Mouse (Mus musculus) cerebellum, postnatal 36 days (tissue): ENCODE results near the gene Camta1.

Experiments
- DNase-seq, 2 experiments: peaks; one replicate each; pipeline ENCODE4 v3.0.0; 2021 to 2022; ENCODE audit warnings: mixed read lengths in 2 of 2

Camta1 gene

DNA sequence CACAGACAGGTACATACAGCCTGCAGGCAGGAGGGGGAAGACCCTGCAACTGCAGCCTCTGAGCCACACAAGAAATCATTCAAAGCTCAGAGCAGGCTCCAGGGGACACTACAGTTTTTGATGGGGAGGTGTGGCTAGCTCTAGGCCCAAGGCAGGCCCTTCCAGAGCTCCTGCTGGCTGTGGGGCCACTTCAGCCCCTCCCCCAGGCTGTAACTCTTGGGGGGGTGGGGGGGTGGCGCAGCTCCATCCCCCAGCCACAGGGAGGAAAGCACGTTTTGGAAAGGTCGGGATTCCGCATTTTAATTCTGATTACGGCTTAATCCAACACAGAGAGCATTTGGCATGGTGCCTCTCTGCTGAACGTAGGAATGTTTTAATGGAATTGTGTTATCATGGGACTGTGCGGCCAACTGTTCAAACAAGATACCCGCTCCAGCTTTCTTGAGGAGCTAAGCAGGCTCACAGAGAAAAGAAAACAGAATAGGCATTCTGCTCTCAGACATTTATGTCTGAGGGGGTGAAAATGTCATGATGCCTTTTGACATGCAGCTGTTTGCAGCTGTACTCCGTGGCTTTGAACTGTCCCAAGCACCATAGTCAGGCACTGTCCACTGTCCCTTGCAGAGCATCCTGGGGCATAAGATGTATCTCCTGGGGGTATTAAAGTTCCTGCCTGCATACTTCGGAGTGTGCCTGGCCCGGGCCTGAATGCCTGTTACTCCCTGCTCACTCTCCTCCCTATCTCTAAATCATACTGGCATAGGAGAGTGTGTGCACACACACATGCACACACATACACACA lies 344.5 kb downstream of the Camta1 start:
- peak in 1 of 2 experiments; percentile 34 for DNase-seq

DNA sequence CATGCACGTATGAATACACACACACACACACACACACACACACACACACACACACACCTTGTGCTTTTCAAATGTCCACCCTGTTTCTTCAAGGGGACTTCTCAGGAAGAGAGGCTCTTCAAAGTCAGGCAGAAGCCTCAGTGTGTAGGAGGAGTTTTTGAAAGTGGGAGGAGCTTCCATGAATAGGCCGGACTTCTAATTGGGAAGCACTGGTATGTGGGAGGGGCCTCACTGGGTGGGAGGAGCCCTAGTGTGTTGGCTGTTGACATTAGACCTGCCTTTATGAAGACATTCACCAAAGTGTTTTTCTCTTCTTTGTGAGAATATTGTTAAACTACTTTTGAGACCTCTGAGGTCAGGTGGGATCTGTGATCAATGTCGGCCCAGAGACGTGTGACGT lies 346.4 kb downstream of the Camta1 start:
- DNase-seq: no peak

DNA sequence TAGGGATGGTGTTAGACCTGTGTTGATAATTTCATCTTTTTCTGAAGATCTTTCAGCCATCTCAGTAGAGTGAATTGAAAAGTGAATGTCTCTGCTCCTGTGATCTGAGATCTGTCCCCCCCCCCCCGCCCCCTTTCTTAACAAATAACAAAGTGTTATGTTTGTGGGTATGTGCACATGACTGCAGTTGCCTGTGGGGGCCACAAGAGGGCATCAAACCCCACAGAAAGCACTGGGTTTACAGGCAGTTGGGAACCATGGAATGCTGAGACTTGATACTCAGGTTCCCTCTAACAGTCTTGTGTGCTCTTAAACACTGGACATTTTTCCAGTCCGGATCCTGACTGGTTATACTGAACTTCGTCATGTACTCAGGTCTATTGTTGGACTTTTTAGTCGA lies 350.6 kb downstream of the Camta1 start:
- no peak for DNase-seq

DNA sequence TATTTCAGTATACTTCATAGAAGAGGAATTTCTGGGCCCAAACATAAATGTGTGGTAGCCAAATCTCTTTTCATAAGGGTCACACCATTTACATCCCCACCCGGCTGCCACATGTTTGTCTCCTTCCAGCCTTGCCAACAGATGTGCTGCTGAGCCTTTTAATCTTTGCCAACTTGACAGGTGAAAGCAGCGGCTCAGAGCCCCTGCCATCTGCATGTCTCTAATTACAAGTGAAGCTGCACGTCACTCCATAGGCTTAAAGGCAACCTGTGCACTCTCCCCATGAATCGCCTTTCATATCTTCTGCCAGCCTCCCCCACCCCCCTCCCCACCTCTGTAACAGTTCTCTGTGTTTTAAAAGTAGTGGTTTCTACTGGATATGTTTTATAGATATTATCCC lies 351.3 kb downstream of the Camta1 start:
- DNase-seq: no peak

DNA sequence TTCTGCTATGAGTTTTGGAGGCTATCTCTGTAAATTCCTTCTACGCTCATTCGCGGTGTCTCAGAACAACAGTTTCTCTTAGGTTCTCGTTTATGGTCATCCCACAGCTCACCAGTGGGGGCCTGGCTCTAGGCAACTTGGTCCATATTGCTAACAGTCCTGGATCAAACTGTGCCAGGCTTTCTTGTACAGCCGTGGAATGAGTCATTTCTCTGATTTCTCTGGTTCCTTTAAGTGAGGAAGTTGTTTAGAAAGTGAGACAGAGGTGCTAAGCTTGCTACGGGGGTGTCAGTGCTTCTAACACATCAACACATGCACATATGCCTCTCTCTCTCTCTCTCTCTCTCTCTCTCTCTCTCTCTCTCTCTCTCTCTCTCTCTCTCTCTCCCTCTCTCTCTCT lies 355.0 kb downstream of the Camta1 start:
- no peak for DNase-seq

DNA sequence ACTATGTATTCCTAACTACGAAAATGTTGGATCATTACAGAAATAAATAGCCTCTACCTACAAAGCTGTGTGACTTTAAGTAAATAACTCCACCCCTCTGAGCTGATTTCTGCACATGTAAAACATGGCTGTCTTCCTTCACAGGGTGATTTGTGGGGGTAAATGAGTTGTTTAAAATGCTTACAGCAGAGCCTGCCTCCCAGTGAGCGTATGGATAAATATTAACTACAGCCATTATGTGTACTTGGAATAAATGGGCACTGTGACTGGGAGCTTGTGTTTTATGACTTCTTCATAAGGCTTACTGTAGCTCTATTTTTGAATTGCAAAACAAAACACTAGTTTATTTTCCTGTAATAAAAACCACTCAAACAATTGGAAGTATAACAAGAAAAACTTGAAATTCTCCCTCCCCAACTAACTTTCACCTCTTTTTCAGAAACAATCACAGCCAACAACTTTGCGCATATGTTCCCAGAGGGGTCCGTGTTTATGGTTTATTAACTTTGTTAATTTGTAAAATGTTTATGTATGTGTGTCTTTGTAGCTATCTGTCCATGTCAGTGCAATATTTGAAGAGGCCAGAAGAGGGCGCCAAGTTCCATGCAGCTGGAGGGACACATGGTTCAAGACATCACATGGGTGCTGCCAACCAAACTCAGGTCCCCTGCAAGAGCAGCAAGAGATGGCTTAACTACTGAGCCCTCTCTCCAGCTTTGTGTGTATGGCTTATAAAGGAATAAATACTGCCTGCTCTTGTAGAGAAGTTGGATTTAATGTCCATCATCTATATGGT lies 363.0 kb downstream of the Camta1 start:
- DNase-seq: no peak

DNA sequence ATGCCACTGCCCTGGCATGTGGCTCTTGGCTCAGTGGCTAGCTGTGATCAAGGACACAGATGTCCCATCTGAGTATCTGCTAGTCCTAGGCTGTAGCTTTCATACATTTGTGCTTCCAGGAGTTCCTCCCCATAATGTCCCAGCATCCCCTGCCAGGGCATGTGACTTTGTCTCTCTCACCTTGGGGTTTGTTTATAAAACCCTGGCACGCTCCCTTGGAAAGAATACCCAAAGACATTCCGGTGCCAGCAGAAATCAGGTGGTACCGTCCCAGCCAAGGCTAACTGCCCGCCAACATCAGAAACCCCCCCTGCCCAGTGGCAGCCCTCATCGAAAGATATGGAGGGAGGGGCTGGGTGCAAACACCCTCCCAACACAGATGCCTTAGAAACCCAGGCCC lies 365.1 kb downstream of the Camta1 start:
- no peak for DNase-seq

DNA sequence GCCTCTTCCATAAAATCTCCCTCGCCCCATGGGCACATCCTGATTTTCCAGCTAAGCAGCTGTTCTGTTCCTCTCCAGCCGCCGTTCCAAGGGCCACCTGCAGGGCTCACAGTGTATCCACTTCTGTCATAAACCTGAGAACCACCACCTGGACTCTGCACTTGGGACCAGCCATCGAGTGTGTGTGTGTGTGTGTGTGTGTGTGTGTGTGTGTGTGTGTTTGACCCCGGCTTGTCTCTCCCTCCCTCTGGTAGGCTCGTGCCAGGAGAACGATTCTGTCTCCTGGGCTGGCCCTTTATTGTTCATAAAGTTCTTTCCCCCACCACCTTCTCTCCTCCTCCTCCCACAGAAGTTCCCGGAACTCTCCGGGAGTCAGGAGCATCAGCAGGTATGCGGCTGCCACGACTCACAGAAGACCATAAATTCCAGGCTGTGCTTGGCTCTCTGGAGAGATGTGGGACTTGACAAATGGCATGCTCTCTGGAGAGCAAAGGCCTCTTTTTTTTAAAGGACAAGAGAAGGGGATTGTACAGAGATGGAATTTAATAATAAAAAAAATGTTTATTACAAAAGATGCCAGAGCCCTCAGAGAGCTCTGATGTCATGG lies 366.3 kb downstream of the Camta1 start:
- DNase-seq: no peak

DNA sequence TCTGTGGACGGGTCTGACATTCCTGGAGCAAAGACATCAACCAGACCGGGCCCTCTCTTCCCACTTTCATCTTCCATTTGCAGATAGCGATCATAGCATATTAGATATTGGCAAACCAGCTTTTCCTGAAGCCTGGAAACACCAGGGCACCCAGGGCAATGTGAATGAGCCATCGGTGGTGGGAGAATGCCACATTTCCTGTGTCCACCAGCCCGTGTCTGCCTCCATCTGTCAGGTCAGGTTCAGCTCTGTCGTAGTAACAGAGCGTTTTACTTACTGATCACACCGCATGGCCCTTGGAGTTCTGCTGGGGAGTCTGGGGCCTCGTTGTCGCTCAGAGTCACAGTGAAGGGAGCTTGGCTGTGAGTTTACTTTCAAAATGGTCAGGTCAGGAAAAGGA lies 368.9 kb downstream of the Camta1 start:
- DNase-seq: peak; percentile 56 to 57

DNA sequence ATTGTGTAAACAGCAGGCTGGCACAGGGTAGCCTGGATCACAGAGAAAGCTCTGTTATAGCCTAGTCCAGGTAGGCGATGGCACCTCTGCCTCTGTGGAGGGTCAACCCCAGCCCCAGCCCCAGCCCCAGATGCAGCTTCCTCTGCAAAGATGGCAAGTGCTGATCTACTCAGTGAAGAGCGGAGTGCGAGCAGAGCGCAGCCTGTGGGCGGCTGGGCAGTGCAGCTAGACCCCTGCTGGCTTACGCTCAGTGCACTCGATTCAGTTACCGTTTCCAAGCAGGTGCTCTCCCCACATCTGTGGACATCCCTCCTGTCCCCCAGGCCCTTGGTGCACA lies 377.7 kb downstream of the Camta1 start:
- DNase-seq: no peak

DNA sequence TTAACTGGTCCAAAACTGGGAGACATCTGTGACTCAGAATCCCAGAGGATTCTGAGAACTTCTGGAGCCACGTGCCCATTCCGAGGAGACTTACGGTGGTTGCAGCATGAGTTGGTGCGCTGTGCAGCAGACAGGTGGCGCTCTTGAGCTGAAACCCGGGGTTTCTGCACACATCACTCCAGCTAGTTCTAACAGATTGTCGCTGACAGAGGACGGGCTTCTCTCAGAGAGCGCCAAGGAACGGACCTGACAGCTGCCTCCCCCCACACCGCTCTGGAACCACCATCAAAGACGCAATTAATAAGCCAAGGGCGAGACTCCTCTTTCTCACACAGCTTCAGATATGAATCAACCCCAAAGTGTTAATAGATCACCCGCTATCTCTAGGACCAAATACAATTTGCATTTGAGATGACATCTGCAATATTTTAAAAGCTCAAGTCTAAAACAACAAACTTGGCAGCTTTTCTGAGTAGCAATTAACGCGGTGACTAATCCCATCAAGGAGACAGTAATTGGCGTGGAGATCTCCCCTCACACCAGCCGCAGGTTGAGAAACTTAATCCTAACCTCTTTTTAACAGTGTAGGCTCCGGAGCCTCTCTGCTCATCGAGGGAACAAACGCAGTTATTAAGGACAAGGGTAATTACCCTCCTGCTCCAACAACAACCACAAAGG lies 378.2 kb downstream of the Camta1 start:
- DNase-seq: peak; percentile 86

DNA sequence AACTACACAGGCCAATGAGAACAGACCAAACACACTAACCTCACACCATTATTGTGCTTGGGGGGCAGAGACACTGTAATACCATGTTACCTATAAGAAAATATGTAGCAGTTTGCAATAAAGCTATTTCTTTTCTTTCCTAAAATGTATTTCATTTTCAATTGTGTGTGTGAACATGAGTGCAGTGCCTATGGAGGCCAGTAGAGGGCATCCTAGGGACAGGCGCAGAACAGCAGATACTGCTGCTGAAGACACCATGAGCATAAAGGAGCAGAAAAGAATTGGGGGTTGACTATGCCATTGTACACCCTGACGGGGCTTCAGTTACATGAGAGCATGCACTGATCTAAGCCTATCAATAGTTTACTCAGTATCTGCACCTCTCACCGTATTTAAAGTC lies 380.7 kb downstream of the Camta1 start:
- DNase-seq: no peak

DNA sequence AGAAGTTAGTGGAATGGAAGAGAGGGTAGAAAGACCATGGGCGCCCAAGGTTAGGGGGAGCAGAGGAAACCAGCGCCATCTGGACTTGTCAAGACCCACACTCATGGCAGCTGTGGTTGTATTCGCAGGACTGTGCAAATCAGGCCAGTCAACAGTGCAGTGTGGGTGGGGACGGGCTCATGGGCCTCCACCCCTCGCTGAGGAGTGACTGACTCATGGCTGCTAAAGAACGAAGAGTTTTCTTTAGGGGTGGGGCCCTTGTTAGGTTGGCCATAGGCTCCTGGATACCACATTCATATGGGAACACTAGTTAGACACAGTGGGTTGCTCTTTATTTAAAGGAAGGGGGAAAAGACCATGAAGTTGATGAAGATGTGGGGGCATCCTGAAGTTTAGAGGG lies 383.7 kb downstream of the Camta1 start:
- no peak for DNase-seq

DNA sequence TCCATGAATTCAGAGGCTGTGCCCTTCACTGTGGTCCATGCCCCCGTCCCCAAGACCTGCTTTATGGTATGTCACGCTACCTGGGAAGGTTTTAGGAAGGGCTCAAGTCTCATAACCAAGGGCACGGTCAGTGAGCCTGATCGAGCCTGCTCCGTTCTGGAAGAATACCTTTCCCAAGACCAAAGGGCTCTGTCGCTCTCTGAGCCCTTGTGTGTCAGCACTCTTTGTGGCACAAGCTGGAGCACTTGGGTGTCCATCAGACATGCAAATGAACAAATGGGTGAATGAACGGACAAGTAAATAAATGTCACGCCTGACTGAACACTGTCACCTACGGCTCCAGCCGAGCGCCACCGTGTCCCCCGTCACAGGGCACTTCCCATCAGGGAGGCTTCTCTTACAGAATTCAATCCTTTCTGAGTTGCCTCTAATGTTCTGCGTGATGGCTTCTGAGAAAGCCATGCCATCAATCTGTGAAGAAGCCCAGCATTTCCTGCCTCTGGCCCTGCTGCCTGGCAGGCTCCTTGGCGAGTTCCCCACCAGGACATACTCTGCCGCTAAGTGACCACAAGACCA lies 386.7 kb downstream of the Camta1 start:
- DNase-seq: no peak

DNA sequence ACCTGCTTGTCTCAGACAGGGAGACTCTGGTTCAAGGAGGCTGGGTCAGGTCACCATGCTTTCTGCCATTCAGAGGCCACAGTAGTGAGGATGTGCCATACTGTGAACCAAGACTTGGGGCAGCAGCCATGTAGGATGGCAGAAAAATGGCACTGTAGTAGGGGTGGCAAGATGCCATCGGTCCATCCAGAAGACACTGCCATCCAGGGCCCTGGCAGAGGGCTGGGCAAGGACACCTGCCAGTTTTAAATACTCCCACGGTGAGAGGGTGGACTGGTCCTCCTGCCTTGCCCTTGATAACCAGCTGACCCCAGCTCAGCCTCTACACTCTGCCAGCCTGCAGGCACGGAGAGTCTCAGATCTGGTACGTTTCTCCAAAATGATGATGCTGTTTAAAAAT lies 389.8 kb downstream of the Camta1 start:
- DNase-seq: peak; percentile 48 to 54

DNA sequence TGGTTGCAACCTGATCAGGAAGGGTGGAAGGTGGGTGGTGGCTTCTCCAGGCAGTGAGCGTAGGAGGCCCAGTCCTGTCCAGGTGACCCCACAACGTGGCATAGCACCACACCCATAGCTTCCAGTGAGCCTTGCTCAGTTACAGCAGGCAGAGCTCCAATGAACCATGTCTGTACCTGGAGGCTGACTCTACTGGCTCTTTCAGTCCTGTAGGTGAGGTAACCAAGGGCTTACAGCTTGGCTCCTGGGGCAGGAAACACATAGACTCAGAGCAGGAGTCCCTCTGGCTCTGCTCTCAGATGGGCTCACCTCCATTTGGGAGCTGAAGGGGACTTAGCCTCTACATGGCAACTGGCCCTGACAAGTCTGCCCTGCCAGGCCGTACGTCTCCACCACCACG lies 393.3 kb downstream of the Camta1 start:
- no peak for DNase-seq

DNA sequence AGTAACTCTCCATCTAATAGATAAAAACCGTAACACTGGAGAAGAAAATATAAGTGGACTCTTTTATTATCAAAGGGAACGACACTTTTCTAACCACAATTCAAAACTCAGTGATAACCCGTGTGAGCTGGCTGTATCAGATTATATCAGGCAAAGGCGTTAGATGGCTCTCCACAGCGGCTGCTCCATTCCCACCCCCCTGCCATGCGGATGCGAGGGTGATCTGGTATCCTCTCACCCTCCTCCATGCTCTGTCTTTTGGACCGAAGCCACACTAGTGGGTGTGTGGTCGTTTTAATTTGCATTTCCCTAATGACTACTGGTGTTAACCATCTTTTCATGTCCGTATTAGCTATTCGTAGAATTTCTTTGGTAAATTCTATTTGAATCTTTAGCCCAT lies 403.0 kb downstream of the Camta1 start:
- DNase-seq: no peak

DNA sequence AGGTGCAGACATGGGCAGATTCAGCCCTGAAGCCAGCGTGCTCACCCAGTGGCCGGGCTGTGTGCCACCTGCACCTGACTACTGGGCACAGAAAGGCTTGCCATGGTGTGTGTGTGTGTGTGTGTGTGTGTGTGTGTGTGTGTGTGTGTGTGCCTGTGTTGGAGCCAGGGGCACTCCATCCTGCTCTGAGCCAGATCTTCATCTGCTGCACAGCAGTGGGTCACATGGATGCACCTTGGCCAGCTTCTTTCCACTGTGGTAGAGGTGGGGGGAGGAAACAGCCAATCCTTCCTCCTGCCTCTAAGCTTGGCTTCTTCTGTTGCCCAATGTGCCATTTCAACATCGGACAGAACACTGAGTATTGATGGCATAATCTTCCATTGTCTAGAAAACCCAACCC lies 407.1 kb downstream of the Camta1 start:
- peak; percentile 67 to 75 for DNase-seq

DNA sequence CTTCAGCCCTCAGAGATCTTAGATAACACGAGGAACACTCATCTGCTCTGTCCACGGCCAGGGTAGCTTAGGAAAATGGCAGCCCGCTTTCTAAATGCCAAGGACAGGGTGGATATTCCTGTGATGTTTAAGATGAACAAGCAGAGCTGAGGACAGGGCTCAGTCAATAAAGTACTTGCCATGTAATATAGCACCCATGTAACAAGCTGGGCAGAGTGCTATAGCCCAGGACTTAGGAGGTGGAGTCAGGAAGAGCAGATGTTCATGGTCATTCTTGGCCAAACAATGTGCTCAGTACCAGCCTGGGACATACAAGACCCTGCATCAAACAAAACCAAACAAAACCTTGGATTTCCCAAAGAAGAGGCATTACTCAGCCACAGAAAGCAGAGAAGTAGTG lies 407.6 kb downstream of the Camta1 start:
- no peak for DNase-seq

DNA sequence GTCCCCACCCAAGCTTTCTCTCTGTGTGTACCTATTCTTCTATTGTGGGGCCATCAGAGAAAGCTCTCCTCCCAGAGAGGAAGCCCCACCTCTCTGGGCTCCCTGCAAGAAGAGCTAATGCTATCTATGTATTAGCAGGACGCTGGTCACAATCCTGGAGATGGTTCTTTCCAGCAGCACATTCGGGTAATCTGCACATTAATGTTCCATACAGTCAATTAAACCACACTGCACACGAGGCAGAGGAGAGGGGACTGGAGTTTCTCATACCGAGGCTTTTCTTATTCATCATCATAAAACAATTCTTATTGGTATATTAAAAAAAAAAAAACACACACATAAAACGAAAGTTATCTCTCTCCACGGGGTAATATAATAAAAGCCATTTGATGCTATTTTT lies 409.8 kb downstream of the Camta1 start:
- no peak for DNase-seq

DNA sequence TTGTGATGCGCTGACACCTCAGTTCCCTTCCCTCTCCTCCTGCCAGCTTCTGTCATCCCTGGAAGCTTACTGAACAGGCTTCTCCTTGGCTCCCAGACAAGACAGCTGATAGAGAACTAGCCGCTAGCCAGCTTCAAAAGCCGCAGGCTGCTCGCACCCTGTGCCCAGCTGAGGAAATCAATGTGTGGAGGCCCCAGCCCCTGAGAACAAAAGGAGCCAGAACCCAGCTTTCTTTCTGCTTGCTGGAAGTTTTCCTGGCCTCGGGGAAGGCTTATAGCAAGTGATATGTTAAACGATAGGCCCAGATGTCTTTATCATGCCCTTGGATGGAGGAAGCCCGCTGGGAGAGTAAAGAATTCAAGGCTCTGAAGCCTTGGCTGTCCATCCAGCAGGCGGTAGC lies 411.7 kb downstream of the Camta1 start:
- no peak for DNase-seq

DNA sequence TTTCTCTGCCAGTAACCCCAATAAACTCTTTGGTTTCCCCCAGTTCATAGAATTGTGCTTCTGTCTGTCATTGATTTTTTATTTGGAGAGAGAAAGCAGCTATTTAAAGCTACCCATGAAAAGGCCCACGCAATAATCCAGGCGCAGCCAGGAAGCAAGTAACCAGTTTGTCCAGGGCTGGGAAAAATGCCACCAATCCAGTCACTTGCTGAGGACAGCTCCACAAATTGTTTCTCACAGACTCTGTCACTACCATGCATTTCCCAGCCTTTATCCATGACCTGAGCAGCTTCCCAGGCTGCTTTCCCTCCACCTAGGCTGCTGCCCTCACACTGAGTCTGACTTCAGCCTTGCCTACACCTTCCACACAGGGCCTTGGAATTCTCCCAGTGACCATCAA lies 413.3 kb downstream of the Camta1 start:
- DNase-seq: peak; percentile 43 to 45

DNA sequence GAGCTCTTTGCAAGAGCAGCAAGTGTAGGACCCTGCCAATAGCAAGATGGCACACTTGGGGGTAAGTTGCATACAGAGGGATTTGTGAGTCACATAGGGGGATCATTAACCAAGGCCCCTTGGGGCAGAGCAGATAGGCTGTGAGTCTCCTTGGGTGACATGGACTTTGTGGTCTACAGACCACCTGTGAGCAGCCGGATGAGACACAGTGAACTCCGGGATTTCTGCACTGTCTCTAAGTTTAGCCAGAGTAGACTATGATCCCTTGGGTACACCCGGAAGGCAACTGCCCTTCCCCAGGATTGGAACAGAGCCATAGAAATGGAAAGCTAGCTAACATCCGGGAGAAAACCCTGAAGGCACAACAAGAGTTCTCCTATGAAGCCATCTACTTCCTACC lies 417.0 kb downstream of the Camta1 start:
- DNase-seq: no peak
